In genomic region chr1:160933896-160934482, GRCm38 (mm10) we compare ENCODE assay signal across 8 mouse cellular contexts. TPM values are rescaled to one million over a fixed set of nuclear protein-coding genes. Genes with fewer than 3 reads are reported as not detected.
DNase-seq lines count a peak whose midpoint lies in the region; ATAC-seq and TF ChIP-seq lines count a peak whose summit lies in the region.
"Had no signal": no experiment of that assay in that cellular context is flagged by ENCODE, and none has a peak within 500 bp of the region (broad histone marks: within the 10 kb centered on the region; RNA-seq: fewer than 3 reads in every experiment).

No protein-coding gene starts in this region.

- ATAC-seq in hindbrain, postnatal 0 days, result peak; percentile 63; the same call in 1 of the 2 replicates
- peak; percentile 66 for ATAC-seq in neural tube, embryonic 14.5 days (ENCODE audit: low read depth)
- no peak for ATAC-seq in erythroid progenitor cell, adult 5-6 weeks (replicated peaks; ENCODE audit: low FRiP score, poor library complexity, severe bottlenecking)

- H3K4me3 ChIP-seq in hindbrain, postnatal 0 days (ENCODE audit: low read length), result no peak overlapping the region
- no peak overlapping the region for H3K4me3 ChIP-seq in neural tube, embryonic 14.5 days (ENCODE audit: low read depth, low read length)
- H3K4me3 ChIP-seq: embryonic facial prominence, embryonic 12.5 days had no signal

- TF ChIP-seq CTCF in hindbrain, postnatal 0 days (IDR thresholded peaks at IDR 0.05; ENCODE audit: low read depth), result peak; percentile 67

- H3K27me3 ChIP-seq in hindbrain, postnatal 0 days (ENCODE audit: insufficient read depth, low read length), result no peaks in the 10 kb centered on the region
- H3K27me3 ChIP-seq in neural tube, embryonic 14.5 days (ENCODE audit: control insufficient read depth, insufficient read depth, low read length), result no peaks in the 10 kb centered on the region
- H3K27me3 ChIP-seq: embryonic facial prominence, embryonic 12.5 days had no signal

- no peaks in the 10 kb centered on the region for H3K9me3 ChIP-seq in hindbrain, postnatal 0 days (ENCODE audit: low read length)
- no peaks in the 10 kb centered on the region for H3K9me3 ChIP-seq in neural tube, embryonic 14.5 days (ENCODE audit: control insufficient read depth, low read length)
- H3K9me3 ChIP-seq: embryonic facial prominence, embryonic 12.5 days had no signal

- no peak overlapping the region for H3K27ac ChIP-seq in hindbrain, postnatal 0 days
- H3K27ac ChIP-seq in neural tube, embryonic 14.5 days (ENCODE audit: low read depth, low read length), result no peak overlapping the region
- H3K27ac ChIP-seq: embryonic facial prominence, embryonic 12.5 days had no signal

- 59% methylated on average over 4 of the region's 4 CpGs for WGBS in hindbrain, postnatal 0 days
- 76% methylated on average over 4 of the region's 4 CpGs for WGBS in neural tube, embryonic 14.5 days

- H3K36me3 ChIP-seq in hindbrain, postnatal 0 days (ENCODE audit: insufficient read depth, low read length), result no peaks in the 10 kb centered on the region; the same call in 1 of the 2 replicates
- peaks cover 5% of the 10 kb centered on the region; the same call in 1 of the 2 replicates for H3K36me3 ChIP-seq in neural tube, embryonic 14.5 days (ENCODE audit: control insufficient read depth, insufficient read depth, low read length)

- no peak overlapping the region for H3K9ac ChIP-seq in hindbrain, postnatal 0 days (replicated peaks; ENCODE audit: low read length)
- no peak overlapping the region for H3K9ac ChIP-seq in neural tube, embryonic 14.5 days (replicated peaks; ENCODE audit: low read depth, low read length)
- H3K9ac ChIP-seq: embryonic facial prominence, embryonic 12.5 days had no signal

- H3K4me2 ChIP-seq in hindbrain, postnatal 0 days (ENCODE audit: low read depth, low read length), result no peak overlapping the region
- H3K4me2 ChIP-seq in neural tube, embryonic 14.5 days (ENCODE audit: low read depth, low read length), result no peak overlapping the region
- H3K4me2 ChIP-seq: embryonic facial prominence, embryonic 12.5 days had no signal

- no peaks in the 10 kb centered on the region for H3K4me1 ChIP-seq in hindbrain, postnatal 0 days (ENCODE audit: insufficient read depth, low read length)
- no peaks in the 10 kb centered on the region for H3K4me1 ChIP-seq in neural tube, embryonic 14.5 days (ENCODE audit: control insufficient read depth, insufficient read depth, low read length)
- H3K4me1 ChIP-seq: embryonic facial prominence, embryonic 12.5 days had no signal

- DNase-seq in kidney, adult 18-20 months, result peak; percentile 14
- no peak for DNase-seq in kidney, adult 11 months
- DNase-seq in CD4-positive helper T cell, adult 2 months (ENCODE audit: low read depth, low spot score), result peak; percentile 47
- peak; percentile 25 for DNase-seq in Muller cell, postnatal 12 days (ENCODE audit: inconsistent ontology term)
- peak; percentile 68 for DNase-seq in hindbrain, postnatal 0 days (ENCODE audit: low spot score)

RNA-seq across cellular contexts. Expression of gene Rc3h1, which starts 27.8 kb away (rescaled TPM):
- total RNA-seq in hindbrain, postnatal 0 days (2014; rRNA removed), result 20.4 and 21.3 TPM in 2 replicates
- 6.2 and 6.3 TPM in 2 replicates for polyA plus RNA-seq in hindbrain, postnatal 0 days (2015; fragmentation: Nextera tagmentation; extraction: Ambion mirVana)
- 8.6 and 13.0 TPM in 2 replicates for polyA plus RNA-seq in neural tube, embryonic 14.5 days (2014; fragmentation: Nextera tagmentation; extraction: Ambion mirVana)
- 38.6 and 40.7 TPM in 2 replicates for total RNA-seq in erythroid progenitor cell, adult 5-6 weeks (2015; ENCODE audit: low replicate concordance)
- 30.3 and 48.9 TPM in 2 replicates for total RNA-seq in erythroid progenitor cell, adult 5-6 weeks (2017; ENCODE audit: low replicate concordance)

RNA-seq across cellular contexts. Expression of gene Serpinc1, which starts 44.4 kb away (rescaled TPM):
- 0.04 and 0.05 TPM in 2 replicates for total RNA-seq in hindbrain, postnatal 0 days (2014; rRNA removed)
- polyA plus RNA-seq in hindbrain, postnatal 0 days (2015; fragmentation: Nextera tagmentation; extraction: Ambion mirVana), result 2.3 and 2.6 TPM in 2 replicates
- polyA plus RNA-seq in neural tube, embryonic 14.5 days (2014; fragmentation: Nextera tagmentation; extraction: Ambion mirVana), result 2.4 and 3.0 TPM in 2 replicates
- not detected in 2 replicates for total RNA-seq in erythroid progenitor cell, adult 5-6 weeks (2015; ENCODE audit: low replicate concordance)
- 0.51 and 0.98 TPM in 2 replicates for total RNA-seq in erythroid progenitor cell, adult 5-6 weeks (2017; ENCODE audit: low replicate concordance)
